Mouse (Mus musculus): ENCODE results near the gene Aspdh. TPM values are rescaled to one million over a fixed set of nuclear protein-coding genes. Genes with fewer than 3 reads are reported as not detected.

The Aspdh gene
- polyA plus RNA-seq, 1 experiment: not detected

DNA sequence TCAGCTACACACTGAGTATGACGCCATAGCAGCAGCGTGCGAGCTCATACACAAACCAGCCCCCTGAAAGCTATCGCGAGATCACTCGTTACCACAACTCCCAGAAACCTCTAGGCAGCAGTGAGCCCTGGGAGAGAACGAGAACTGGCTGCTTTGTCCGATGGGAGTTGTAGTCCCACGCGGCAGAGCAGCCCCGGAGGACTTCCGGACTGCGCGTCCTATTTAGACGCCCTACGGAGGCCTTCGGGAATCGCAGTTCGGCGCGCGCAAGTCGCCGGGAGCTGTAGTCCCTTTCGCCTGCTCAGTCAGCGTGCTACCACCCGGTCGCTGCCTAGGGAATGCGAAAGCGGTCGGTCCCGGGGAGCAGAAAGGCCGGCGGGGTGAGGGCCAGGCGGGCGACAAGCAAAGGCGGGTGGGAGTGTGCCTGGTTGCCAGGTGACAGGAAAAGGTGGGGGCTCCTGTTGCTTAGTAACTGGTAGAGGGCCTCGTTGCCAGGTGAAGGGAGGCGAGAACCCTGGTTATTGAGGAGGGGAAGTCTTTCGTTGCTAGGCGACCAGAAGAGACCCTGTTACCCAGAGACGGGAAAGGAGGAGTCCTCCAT lies 2.7 kb downstream of the Aspdh start, which contains the start of gene Josd2:
TSS of gene Josd2 (plus strand) at position 170 of the 601 bp plus-strand sequence.
- Histone ChIP-seq H3K79me2 (ENCODE audit: control insufficient read depth, insufficient read depth) (no peaks in the 10 kb centered on the region), H3K4me2 (ENCODE audit: low read depth) (peak within 1 kb of the TSS; percentile 73), H3ac (ENCODE audit: control insufficient read depth, insufficient read length) (peak within 1 kb of the TSS; percentile 1), H3K36me3 (ENCODE audit: control insufficient read depth, insufficient read depth) (no peaks in the 10 kb centered on the region), H3K27me3 (ENCODE audit: control insufficient read depth, insufficient read depth, insufficient read length) (peaks cover 13% of the 10 kb centered on the region), H3K4me3 (peak within 1 kb of the TSS; percentile 75)
- TF ChIP-seq TCF12 (IDR thresholded peaks at IDR 0.05; ENCODE audit: insufficient read depth, poor library complexity, severe bottlenecking) (no peak), CEBPB (IDR thresholded peaks at IDR 0.05; ENCODE audit: insufficient read depth, poor library complexity, severe bottlenecking) (no peak), MYOG (IDR thresholded peaks at IDR 0.05; ENCODE audit: control insufficient read depth in 1 of 3, insufficient read depth in 1 of 3, insufficient read length in 2 of 3, low read depth in 2 of 3) (no peak), TCF3 (IDR thresholded peaks at IDR 0.05; ENCODE audit: insufficient read length, low read depth) (no peak), E2F4 (IDR thresholded peaks at IDR 0.05; ENCODE audit: insufficient read depth) (no peak), SRF (IDR thresholded peaks at IDR 0.05; ENCODE audit: control insufficient read depth, insufficient read length, low read depth) (no peak), REST (IDR thresholded peaks at IDR 0.05; ENCODE audit: insufficient read depth, insufficient read length) (no peak), MYOD1 (IDR thresholded peaks at IDR 0.05; ENCODE audit: control insufficient read depth in 1 of 3, insufficient read length in 2 of 3, low read depth in 2 of 3) (peak in 1 of 3 experiments; percentile 11), USF1 (IDR thresholded peaks at IDR 0.05; ENCODE audit: low read depth) (no peak), POLR2A (IDR thresholded peaks at IDR 0.05; ENCODE audit: insufficient read length, low read depth) (peak; percentile 87), MAX (IDR thresholded peaks at IDR 0.05; ENCODE audit: low read depth) (no peak), POLR2AphosphoS2 (IDR thresholded peaks at IDR 0.05; ENCODE audit: insufficient read length, low read depth) (peak; percentile 76)

DNA sequence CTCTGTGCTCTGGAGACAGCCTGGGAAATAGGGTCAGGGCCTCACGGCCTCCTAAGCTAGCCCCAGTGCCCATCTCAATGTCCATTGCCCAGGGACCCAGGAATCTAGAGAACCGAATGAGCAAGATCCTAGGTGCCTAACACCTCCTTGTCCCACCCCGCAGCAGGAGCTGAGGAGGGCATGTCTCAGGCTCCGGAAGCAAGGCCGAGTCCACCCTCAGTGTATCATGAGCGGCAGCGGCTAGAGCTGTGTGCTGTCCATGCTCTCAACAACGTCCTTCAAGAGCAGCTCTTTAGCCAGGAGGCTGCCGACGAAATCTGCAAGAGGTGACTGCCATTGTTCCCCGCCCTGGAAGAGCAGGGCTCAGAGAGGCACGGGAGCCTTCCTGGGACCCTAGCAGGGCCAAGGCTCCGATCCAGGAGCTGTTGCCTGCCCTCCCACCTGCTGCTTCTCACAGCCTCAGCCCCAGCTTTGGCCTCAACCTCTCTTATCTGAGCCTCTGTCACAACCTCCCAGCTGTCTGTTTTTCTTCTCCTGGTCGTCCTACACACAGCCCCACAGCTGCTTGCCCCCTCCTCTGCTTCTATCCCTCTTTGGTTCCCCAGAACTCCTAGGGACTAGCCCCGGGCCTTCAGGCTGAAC lies 3.6 kb downstream of the Aspdh start:
- Histone ChIP-seq H3K4me3 (peak overlapping the region; percentile 75), H3K79me2 (ENCODE audit: control insufficient read depth, insufficient read depth) (no peaks in the 10 kb centered on the region), H3K4me2 (ENCODE audit: low read depth) (peak overlapping the region; percentile 73), H3K36me3 (ENCODE audit: control insufficient read depth, insufficient read depth) (no peaks in the 10 kb centered on the region), H3K27me3 (ENCODE audit: control insufficient read depth, insufficient read depth, insufficient read length) (peaks cover 6% of the 10 kb centered on the region), H3ac (ENCODE audit: control insufficient read depth, insufficient read length) (peak overlapping the region; percentile 1)
- TF ChIP-seq MYOD1 (IDR thresholded peaks at IDR 0.05; ENCODE audit: control insufficient read depth in 1 of 3, insufficient read length in 2 of 3, low read depth in 2 of 3) (peak in 2 of 3 experiments; percentile 29 to 65), TCF3 (IDR thresholded peaks at IDR 0.05; ENCODE audit: insufficient read length, low read depth) (no peak), SRF (IDR thresholded peaks at IDR 0.05; ENCODE audit: control insufficient read depth, insufficient read length, low read depth) (no peak), CEBPB (IDR thresholded peaks at IDR 0.05; ENCODE audit: insufficient read depth, poor library complexity, severe bottlenecking) (no peak), E2F4 (IDR thresholded peaks at IDR 0.05; ENCODE audit: insufficient read depth) (no peak), POLR2A (IDR thresholded peaks at IDR 0.05; ENCODE audit: insufficient read length, low read depth) (no peak), MAX (IDR thresholded peaks at IDR 0.05; ENCODE audit: low read depth) (no peak), MYOG (IDR thresholded peaks at IDR 0.05; ENCODE audit: control insufficient read depth in 1 of 3, insufficient read depth in 1 of 3, insufficient read length in 2 of 3, low read depth in 2 of 3) (peak in 2 of 3 experiments; percentile 63 to 78), POLR2AphosphoS2 (IDR thresholded peaks at IDR 0.05; ENCODE audit: insufficient read length, low read depth) (peak; percentile 61), REST (IDR thresholded peaks at IDR 0.05; ENCODE audit: insufficient read depth, insufficient read length) (no peak), TCF12 (IDR thresholded peaks at IDR 0.05; ENCODE audit: insufficient read depth, poor library complexity, severe bottlenecking) (no peak), USF1 (IDR thresholded peaks at IDR 0.05; ENCODE audit: low read depth) (no peak)

DNA sequence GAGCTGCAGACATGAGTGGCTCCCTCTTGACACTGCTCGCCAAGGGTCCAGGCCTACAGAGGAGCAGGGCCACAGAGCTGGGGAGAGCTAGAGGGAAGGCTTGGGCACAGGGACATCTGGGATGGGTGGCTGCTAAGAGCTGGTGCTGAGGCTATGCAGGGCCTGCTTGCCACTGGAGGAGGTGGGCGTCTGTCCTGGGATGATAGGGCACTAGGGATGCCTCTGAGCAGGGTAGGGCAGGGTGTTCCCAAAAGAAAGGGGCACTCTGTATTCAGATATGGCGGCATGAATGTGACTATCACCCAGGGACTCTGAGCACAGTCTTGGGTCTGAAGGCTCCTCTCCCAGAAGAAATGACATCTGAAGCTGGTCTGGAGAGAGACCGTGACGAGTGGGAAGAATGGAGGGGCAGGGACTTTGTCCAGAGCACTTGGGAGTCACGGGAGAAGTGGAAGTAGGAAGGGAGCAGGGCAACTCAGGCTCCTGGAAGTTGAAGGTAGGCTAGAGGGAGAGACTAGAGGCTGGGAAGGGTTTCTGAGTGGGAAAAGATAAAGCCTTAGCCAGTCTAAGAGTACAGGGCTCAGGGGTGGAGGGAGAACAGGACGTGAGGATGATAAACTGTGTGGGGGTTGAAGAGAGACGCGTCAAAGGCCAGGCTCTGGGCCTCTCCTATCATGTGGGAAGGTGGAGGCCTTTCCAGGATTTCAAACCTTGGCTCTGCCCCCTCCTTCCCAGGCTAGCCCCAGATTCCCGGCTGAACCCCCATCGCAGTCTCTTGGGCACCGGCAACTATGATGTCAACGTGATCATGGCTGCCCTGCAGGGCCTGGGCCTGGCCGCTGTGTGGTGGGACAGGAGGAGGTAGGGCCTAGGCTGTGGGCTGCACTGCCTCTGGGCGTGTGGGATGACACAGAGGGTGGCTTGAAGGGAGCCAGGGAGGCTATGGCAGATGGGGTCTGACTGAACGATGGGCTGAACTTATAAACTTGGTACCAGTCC lies 4.8 kb downstream of the Aspdh start:
- no peaks in the 10 kb centered on the region for H3K79me2 ChIP-seq (ENCODE audit: control insufficient read depth, insufficient read depth)
- peak overlapping the region; percentile 73 for H3K4me2 ChIP-seq (ENCODE audit: low read depth)
- TF ChIP-seq POLR2A (IDR thresholded peaks at IDR 0.05; ENCODE audit: insufficient read length, low read depth) (peak; percentile 25), MYOD1 (IDR thresholded peaks at IDR 0.05; ENCODE audit: control insufficient read depth in 1 of 3, insufficient read length in 2 of 3, low read depth in 2 of 3) (no peak), POLR2AphosphoS2 (IDR thresholded peaks at IDR 0.05; ENCODE audit: insufficient read length, low read depth) (peak; percentile 40), MAX (IDR thresholded peaks at IDR 0.05; ENCODE audit: low read depth) (no peak)
- H3K4me3 ChIP-seq: peak overlapping the region; percentile 75
- H3ac ChIP-seq (ENCODE audit: control insufficient read depth, insufficient read length): no peak overlapping the region
- H3K36me3 ChIP-seq (ENCODE audit: control insufficient read depth, insufficient read depth): no peaks in the 10 kb centered on the region
- no peaks in the 10 kb centered on the region for H3K27me3 ChIP-seq (ENCODE audit: control insufficient read depth, insufficient read depth, insufficient read length)

DNA sequence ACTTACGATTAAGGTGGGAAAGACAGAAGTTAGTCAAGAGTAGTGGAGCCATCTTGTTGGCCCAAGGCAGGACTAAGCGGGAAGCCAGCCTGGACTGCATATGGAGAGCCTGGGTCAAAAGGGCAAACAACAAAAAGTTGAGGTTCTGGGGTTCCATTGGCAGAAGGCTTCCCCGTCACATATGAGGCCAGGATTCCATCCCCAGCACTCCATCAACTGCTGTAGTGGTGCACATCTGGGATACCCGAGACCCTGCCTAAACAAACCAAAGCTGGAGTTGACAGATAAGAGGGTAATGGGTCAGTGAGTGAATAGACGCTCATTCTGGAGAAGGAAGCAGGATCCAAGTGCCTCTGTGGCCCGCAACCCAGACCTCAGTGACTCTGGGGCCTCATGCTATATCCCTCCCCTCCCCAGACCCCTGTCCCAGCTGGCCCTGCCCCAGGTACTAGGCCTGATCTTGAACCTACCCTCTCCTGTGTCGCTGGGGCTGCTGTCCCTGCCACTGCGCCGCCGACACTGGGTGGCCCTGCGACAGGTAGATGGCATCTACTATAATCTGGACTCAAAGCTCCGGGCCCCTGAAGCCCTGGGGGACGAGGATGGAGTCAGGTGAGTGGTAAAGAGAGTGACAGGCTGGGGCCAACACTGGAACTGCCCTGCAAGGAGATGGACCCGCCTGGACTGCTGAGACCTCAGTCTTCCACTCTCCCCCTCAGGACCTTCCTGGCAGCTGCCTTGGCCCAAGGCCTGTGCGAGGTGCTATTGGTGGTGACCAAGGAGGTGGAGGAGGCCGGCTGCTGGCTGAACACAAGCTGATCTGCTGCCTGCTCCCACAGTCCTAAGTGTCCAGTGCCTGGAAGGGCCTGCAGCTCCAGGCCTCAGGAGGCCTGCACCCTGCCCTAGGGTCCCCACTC lies 5.8 kb downstream of the Aspdh start:
- no peaks in the 10 kb centered on the region for H3K36me3 ChIP-seq (ENCODE audit: control insufficient read depth, insufficient read depth)
- H3K4me2 ChIP-seq (ENCODE audit: low read depth): peak overlapping the region; percentile 34
- H3K4me3 ChIP-seq: no peak overlapping the region
- TF ChIP-seq REST (IDR thresholded peaks at IDR 0.05; ENCODE audit: insufficient read depth, insufficient read length) (no peak), MYOG (IDR thresholded peaks at IDR 0.05; ENCODE audit: control insufficient read depth in 1 of 3, insufficient read depth in 1 of 3, insufficient read length in 2 of 3, low read depth in 2 of 3) (peak in 1 of 3 experiments; percentile 67), POLR2A (IDR thresholded peaks at IDR 0.05; ENCODE audit: insufficient read length, low read depth) (peak; percentile 38), POLR2AphosphoS2 (IDR thresholded peaks at IDR 0.05; ENCODE audit: insufficient read length, low read depth) (peak; percentile 60), USF1 (IDR thresholded peaks at IDR 0.05; ENCODE audit: low read depth) (no peak), SRF (IDR thresholded peaks at IDR 0.05; ENCODE audit: control insufficient read depth, insufficient read length, low read depth) (no peak), MYOD1 (IDR thresholded peaks at IDR 0.05; ENCODE audit: control insufficient read depth in 1 of 3, insufficient read length in 2 of 3, low read depth in 2 of 3) (peak in 2 of 3 experiments; percentile 9 to 56), MAX (IDR thresholded peaks at IDR 0.05; ENCODE audit: low read depth) (no peak), CEBPB (IDR thresholded peaks at IDR 0.05; ENCODE audit: insufficient read depth, poor library complexity, severe bottlenecking) (no peak), E2F4 (IDR thresholded peaks at IDR 0.05; ENCODE audit: insufficient read depth) (no peak), TCF12 (IDR thresholded peaks at IDR 0.05; ENCODE audit: insufficient read depth, poor library complexity, severe bottlenecking) (no peak), TCF3 (IDR thresholded peaks at IDR 0.05; ENCODE audit: insufficient read length, low read depth) (no peak)
- H3K27me3 ChIP-seq (ENCODE audit: control insufficient read depth, insufficient read depth, insufficient read length): no peaks in the 10 kb centered on the region
- H3ac ChIP-seq (ENCODE audit: control insufficient read depth, insufficient read length): no peak overlapping the region
- no peaks in the 10 kb centered on the region for H3K79me2 ChIP-seq (ENCODE audit: control insufficient read depth, insufficient read depth)

All from myocyte (in vitro differentiated cells).